Mouse (Mus musculus) CD4-positive helper T cell, adult 2 months (primary cell): Measurements from ENCODE around the gene Cdk6.
"Not testable (repeated sequence)": the region's sequence is repeated elsewhere in the genome, so short reads cannot be mapped to it uniquely, and the experiment has no call there.

Experiments
- DNase-seq: peaks from one replicate; pipeline ENCODE4 v3.0.0-alpha.2; 2012; ENCODE audit warnings: low read depth, missing footprints, low spot score

Cdk6 gene

GRCm38 (mm10) chr5:3420832-3421228 lies 79.5 kb downstream of the Cdk6 start:
- DNase-seq = peak; percentile 57

GRCm38 (mm10) chr5:3433131-3433700 lies 91.9 kb downstream of the Cdk6 start:
- not testable (repeated sequence) for DNase-seq

GRCm38 (mm10) chr5:3434105-3434504 lies 92.8 kb downstream of the Cdk6 start:
- not testable (repeated sequence) for DNase-seq

- DNase-seq = not testable (repeated sequence)
Measured at GRCm38 (mm10) chr5:3438453-3439003, 97.2 kb downstream of the Cdk6 start.

- not testable (repeated sequence) for DNase-seq
Measured at GRCm38 (mm10) chr5:3439386-3439785, 98.1 kb downstream of the Cdk6 start.

GRCm38 (mm10) chr5:3442524-3442923 lies 101.2 kb downstream of the Cdk6 start:
- DNase-seq = not testable (repeated sequence)

- not testable (repeated sequence) for DNase-seq
Measured at GRCm38 (mm10) chr5:3451233-3451632, 109.9 kb downstream of the Cdk6 start.

- DNase-seq = not testable (repeated sequence)
Measured at GRCm38 (mm10) chr5:3453946-3454345, 112.7 kb downstream of the Cdk6 start.

GRCm38 (mm10) chr5:3460907-3461306 lies 119.6 kb downstream of the Cdk6 start:
- DNase-seq = peak; percentile 48

- no peak for DNase-seq
Measured at GRCm38 (mm10) chr5:3461401-3461800, 120.1 kb downstream of the Cdk6 start.

GRCm38 (mm10) chr5:3462897-3463757 lies 121.8 kb downstream of the Cdk6 start:
- DNase-seq = peak; percentile 33

GRCm38 (mm10) chr5:3463758-3464157 lies 122.5 kb downstream of the Cdk6 start:
- no peak for DNase-seq

- no peak for DNase-seq
Measured at GRCm38 (mm10) chr5:3466069-3466877, 125.0 kb downstream of the Cdk6 start.

GRCm38 (mm10) chr5:3470866-3471265 lies 129.6 kb downstream of the Cdk6 start:
- no peak for DNase-seq

GRCm38 (mm10) chr5:3472311-3473156 lies 131.2 kb downstream of the Cdk6 start:
- DNase-seq = no peak

GRCm38 (mm10) chr5:3477711-3478110 lies 136.4 kb downstream of the Cdk6 start:
- no peak for DNase-seq

- no peak for DNase-seq
Measured at GRCm38 (mm10) chr5:3478216-3478615, 136.9 kb downstream of the Cdk6 start.

GRCm38 (mm10) chr5:3479016-3479795 lies 137.9 kb downstream of the Cdk6 start:
- DNase-seq = no peak

GRCm38 (mm10) chr5:3480637-3481395 lies 139.5 kb downstream of the Cdk6 start:
- DNase-seq = no peak
